Mouse (Mus musculus) liver, embryonic 14.5 days (tissue): Measurements from ENCODE around the gene Rbm19. TPM values are rescaled to one million over a fixed set of nuclear protein-coding genes. Genes with fewer than 3 reads are reported as not detected.

ENCODE experiments used
- ATAC-seq: fragments of 200-750 bp; cut with Nextera tagmentation; 2 replicates; pipeline ENCODE4 v1.8.0; 2017; ENCODE audit warnings: moderate number of reproducible peaks, mild to moderate bottlenecking, moderate library complexity; ENCODE audit not compliant: insufficient read depth
- DNase-seq, 3 experiments: peaks; one replicate each; pipeline ENCODE4 v3.0.0-alpha.2; 2012 to 2013; ENCODE audit warnings: low read depth in 3 of 3, low spot score in 3 of 3
- H3K27ac ChIP-seq: fragments of 300-500 bp; sonication (generic); 2 replicates; pipeline ENCODE4 v1.5.1; 2014; ENCODE audit warnings: moderate library complexity, mild to moderate bottlenecking, control low read depth, inconsistent platforms
- H3K27me3 ChIP-seq: fragments of 300-500 bp; sonication (generic); 2 replicates; pipeline ENCODE4 v1.6.1; 2014; ENCODE audit warnings: mild to moderate bottlenecking, low read length, moderate library complexity; ENCODE audit not compliant: control insufficient read depth, insufficient read depth
- H3K36me3 ChIP-seq: fragments of 300-500 bp; sonication (generic); replicated peaks from 2 replicates; pipeline ENCODE4 v1.6.1; 2014; ENCODE audit warnings: low read depth; ENCODE audit not compliant: control insufficient read depth, insufficient read depth
- H3K4me1 ChIP-seq, 2 experiments: fragments of 200-500 bp in 1 of 2; fragments of 300-500 bp in 1 of 2; sonication (generic) in 1 of 2; replicated peaks; 2 replicates each; pipeline ENCODE4 v1.6.1; 2012 to 2014; ENCODE audit warnings: antibody characterized with exemption in 1 of 2, inconsistent platforms in 1 of 2, low read length in 1 of 2; ENCODE audit not compliant: control insufficient read depth in 2 of 2, insufficient read depth in 2 of 2
- H3K4me2 ChIP-seq: fragments of 300-500 bp; sonication (generic); 2 replicates; pipeline ENCODE4 v1.6.1; 2014; ENCODE audit warnings: low read depth, mild to moderate bottlenecking, control low read depth, moderate library complexity
- H3K4me3 ChIP-seq, 2 experiments: fragments of 200-500 bp in 1 of 2; fragments of 300-500 bp in 1 of 2; sonication (generic) in 1 of 2; 2 replicates each; pipeline ENCODE4 v1.5.1; 2012 to 2014; ENCODE audit warnings: low read depth in 2 of 2, low read length in 2 of 2, mild to moderate bottlenecking in 2 of 2, control low read depth in 1 of 2, inconsistent platforms in 1 of 2, moderate library complexity in 1 of 2; ENCODE audit not compliant: insufficient read depth in 1 of 2
- H3K9ac ChIP-seq: fragments of 300-500 bp; sonication (generic); replicated peaks from 2 replicates; pipeline ENCODE4 v1.6.1; 2014; ENCODE audit warnings: mild to moderate bottlenecking, control low read depth, moderate library complexity
- H3K9me3 ChIP-seq: fragments of 300-500 bp; sonication (generic); 2 replicates; pipeline ENCODE4 v1.6.1; 2016; ENCODE audit warnings: low read length, mixed read lengths; ENCODE audit not compliant: control insufficient read depth
- CTCF ChIP-seq: IDR thresholded peaks from 2 replicates; pipeline ENCODE4 v1.5.1; 2016; ENCODE audit warnings: antibody characterized with exemption, low read depth, control low read depth
- EP300 ChIP-seq: IDR thresholded peaks from 2 replicates; pipeline ENCODE4 v1.6.1; 2016; ENCODE audit warnings: antibody characterized with exemption, low read depth
- WGBS: fragments of 180-500 bp; shearing (Covaris S2); extraction: QIAGEN DNeasy Blood & Tissue Kit; methylation state at CpG from one replicate; pipeline ENCODE4 v1.1.7; 2014; ENCODE audit not compliant: insufficient replicate concordance; 5-methylcytosine and 5-hydroxymethylcytosine counted together
- polyA plus RNA-seq, 2 experiments: library from polyadenylated mRNA; depleted of rRNA in 1 of 2; stranded (reverse) in 1 of 2; unstranded in 1 of 2; fragments of >200 nt; fragmentation: Nextera tagmentation in 1 of 2; extraction: Ambion mirVana in 1 of 2; gene quantifications; 2 replicates each; pipeline versions ENCODE4 v1.2.1 to v1.2.3; 2012 to 2014

The Rbm19 gene
- polyA plus RNA-seq, 2 experiments = 6.8 to 11.1 TPM

DNA sequence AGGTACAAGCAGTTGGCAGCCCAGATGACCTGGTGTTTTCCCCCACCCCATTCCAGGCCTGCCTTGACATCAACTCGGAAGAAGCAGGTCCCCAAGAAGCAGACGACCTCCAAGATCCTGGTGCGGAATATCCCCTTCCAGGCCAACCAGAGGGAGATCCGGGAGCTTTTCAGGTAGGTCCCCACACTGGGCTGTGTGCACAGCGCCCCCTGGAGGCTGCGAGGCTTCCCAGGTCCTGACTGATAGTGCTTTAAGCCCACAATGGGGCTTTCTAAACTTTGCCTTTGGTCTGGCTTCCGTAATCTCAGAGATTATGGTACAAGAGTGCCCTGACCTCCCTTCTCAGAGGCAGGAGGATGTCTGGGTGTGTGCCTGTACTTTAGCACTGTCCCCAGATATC, 27.7 kb downstream of the Rbm19 start:
- Histone ChIP-seq H3K9ac (no peak overlapping the region), H3K9me3 (no peaks in the 10 kb centered on the region), H3K4me1 (peaks cover 3 to 5% of the 10 kb centered on the region in 2 experiments), H3K36me3 (peaks cover 8% of the 10 kb centered on the region), H3K27ac (no peak overlapping the region; the same call in 1 of the 2 replicates), H3K4me2 (no peak overlapping the region), H3K27me3 (no peaks in the 10 kb centered on the region), H3K4me3 (no peak overlapping the region)
- 50% methylated on average over 7 of the region's 7 CpGs for WGBS
- no peak for TF ChIP-seq EP300
- peak; percentile 92 for TF ChIP-seq CTCF
- DNase-seq = no peak
- ATAC-seq = no peak

- 0 out of 4 replicates have a peak, but pooled peaks cover 0 to 2% of the 10 kb centered on the region in 2 experiments for H3K4me1 ChIP-seq
- H3K9me3 ChIP-seq = no peaks in the 10 kb centered on the region
- 76% methylated on average over 18 of the region's 19 CpGs for WGBS
- H3K27me3 ChIP-seq = no peaks in the 10 kb centered on the region
- ATAC-seq (no peak), DNase-seq (no peak)
- H3K36me3 ChIP-seq = peaks cover 8% of the 10 kb centered on the region
- no peak overlapping the region for H3K4me3 ChIP-seq
- no peak for TF ChIP-seq CTCF
- no peak for TF ChIP-seq EP300
- no peak overlapping the region for H3K4me2 ChIP-seq
- no peak overlapping the region for H3K27ac ChIP-seq
- no peak overlapping the region for H3K9ac ChIP-seq
These were observed 29.2 kb downstream of the Rbm19 start for GRCm38 (mm10) chr5:120145371-120146050.

DNA sequence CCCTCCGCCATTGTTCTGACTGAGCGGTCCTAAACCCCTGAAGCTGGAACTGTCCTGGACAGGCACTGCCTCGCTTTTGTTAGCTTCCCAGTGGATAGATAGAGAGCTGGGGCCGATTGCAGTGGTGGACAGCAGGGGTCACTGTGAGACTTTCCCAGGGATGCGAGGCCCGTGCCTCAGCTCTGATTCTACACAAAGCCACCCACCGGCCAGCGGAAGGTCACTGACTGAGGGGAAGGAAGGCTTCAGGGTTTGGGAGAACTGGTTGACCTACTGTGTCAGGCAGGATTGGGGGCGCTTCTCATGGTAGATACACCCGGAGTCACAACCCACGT, 29.8 kb downstream of the Rbm19 start:
- H3K9me3 ChIP-seq = no peaks in the 10 kb centered on the region
- H3K4me1 ChIP-seq = 0 out of 4 replicates have a peak, but pooled peaks cover 0 to 2% of the 10 kb centered on the region in 2 experiments
- H3K27ac ChIP-seq = no peak overlapping the region
- no peak overlapping the region for H3K4me3 ChIP-seq
- H3K36me3 ChIP-seq = peaks cover 8% of the 10 kb centered on the region
- no peak overlapping the region for H3K9ac ChIP-seq
- H3K27me3 ChIP-seq = no peaks in the 10 kb centered on the region
- 74% methylated on average over 11 of the region's 11 CpGs for WGBS
- ATAC-seq = no peak
- TF ChIP-seq EP300 (no peak), CTCF (peak; percentile 68)
- no peak for DNase-seq
- no peak overlapping the region for H3K4me2 ChIP-seq

DNA sequence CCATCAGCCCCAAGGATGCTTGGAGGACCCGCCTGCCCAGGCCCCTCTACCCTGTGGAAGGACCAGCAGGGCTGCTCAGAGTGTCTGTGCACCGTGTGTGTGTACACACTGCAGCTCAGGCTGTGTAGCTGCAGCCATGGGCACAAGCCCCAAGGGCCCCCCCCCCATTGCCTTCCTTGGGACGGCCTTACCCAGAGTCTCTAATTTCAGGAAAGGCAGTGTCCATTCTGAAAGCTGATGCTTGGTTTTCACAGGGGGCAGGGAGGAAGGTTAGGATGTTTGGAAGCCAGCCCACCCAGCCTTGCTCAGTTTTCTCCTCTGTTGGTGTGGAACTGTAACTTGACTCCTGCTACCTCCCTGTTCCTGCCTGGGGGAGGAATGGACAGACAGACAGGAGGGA, 30.6 kb downstream of the Rbm19 start:
- Histone ChIP-seq H3K9me3 (no peaks in the 10 kb centered on the region), H3K4me1 (0 out of 4 replicates have a peak, but pooled peaks cover 0 to 2% of the 10 kb centered on the region in 2 experiments), H3K4me3 (no peak overlapping the region), H3K36me3 (peaks cover 8% of the 10 kb centered on the region), H3K27ac (no peak overlapping the region), H3K4me2 (no peak overlapping the region), H3K9ac (no peak overlapping the region), H3K27me3 (no peaks in the 10 kb centered on the region)
- DNase-seq = no peak
- no peak for ATAC-seq
- TF ChIP-seq CTCF = no peak
- TF ChIP-seq EP300 = no peak
- 69% methylated on average over 3 of the region's 3 CpGs for WGBS

DNA sequence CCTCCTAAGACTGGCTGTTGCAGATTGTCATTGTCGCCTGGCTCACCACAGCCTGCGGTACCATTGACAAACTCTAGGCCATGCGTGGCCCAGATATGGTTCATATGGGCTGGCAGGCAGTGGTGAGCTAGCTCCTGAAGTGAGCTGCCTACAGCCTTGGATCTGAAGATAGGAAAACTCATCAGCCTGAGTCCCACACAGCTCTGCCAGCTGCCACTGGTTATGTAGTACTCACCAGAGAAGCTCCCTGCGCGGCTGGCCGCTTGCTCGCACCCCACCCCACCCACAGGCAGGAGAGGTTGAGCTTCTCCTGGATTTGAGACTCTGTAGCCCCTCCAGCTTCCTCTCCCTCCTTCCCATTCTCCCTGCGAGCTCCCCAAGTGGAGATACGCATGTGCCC, 32.0 kb downstream of the Rbm19 start:
- Histone ChIP-seq H3K27me3 (no peaks in the 10 kb centered on the region), H3K9me3 (no peaks in the 10 kb centered on the region), H3K9ac (no peak overlapping the region), H3K4me3 (no peak overlapping the region), H3K27ac (no peak overlapping the region), H3K4me2 (no peak overlapping the region), H3K4me1 (0 out of 4 replicates have a peak, but pooled peaks cover 0 to 2% of the 10 kb centered on the region in 2 experiments), H3K36me3 (peaks cover 8% of the 10 kb centered on the region)
- TF ChIP-seq EP300 (no peak), CTCF (no peak)
- WGBS = 82% methylated on average over 9 of the region's 9 CpGs
- DNase-seq (no peak), ATAC-seq (no peak)
